Mouse (Mus musculus) naive thymus-derived CD4-positive, alpha-beta T cell, adult 2 months (primary cell): ENCODE measurements around the gene Ddx25.

Experiments
- DNase-seq: peaks from one replicate; pipeline ENCODE4 v3.0.0-alpha.2; 2011; ENCODE audit warnings: low read depth

Ddx25 gene

GRCm38 (mm10) chr9:35541488-35541887 is 16.8 kb downstream of the Ddx25 start:
- peak; percentile 86 for DNase-seq

GRCm38 (mm10) chr9:35541024-35541423 is 17.3 kb downstream of the Ddx25 start:
- DNase-seq, result no peak

- no peak for DNase-seq
These were observed 19.2 kb downstream of the Ddx25 start for GRCm38 (mm10) chr9:35539001-35539750.

- DNase-seq, result no peak
These were observed 22.5 kb downstream of the Ddx25 start for GRCm38 (mm10) chr9:35535876-35536275.

GRCm38 (mm10) chr9:35535110-35535509 is 23.2 kb downstream of the Ddx25 start:
- peak; percentile 66 for DNase-seq

GRCm38 (mm10) chr9:35533266-35533665 is 25.1 kb downstream of the Ddx25 start:
- DNase-seq, result no peak

GRCm38 (mm10) chr9:35529796-35530195 is 28.5 kb downstream of the Ddx25 start:
- no peak for DNase-seq

DNA sequence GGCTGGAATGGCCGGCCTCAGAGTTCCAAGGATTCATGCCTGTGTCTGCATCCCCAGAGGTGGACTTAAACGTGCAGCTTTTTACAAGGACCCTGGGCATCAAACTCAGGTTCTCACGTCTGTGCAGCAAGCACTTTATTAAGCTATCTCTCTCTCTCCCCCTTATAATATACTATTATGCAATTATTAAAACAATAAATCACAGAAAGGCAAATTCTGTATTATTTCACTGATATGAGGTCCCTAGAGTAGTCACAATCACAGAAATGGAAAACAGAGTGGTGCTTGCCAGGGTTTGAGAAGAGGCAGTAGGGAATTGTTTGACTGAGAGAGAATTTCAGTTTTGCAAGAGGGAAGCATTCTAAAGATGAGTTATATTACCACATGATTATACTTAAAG is 29.2 kb downstream of the Ddx25 start:
- DNase-seq, result no peak

DNA sequence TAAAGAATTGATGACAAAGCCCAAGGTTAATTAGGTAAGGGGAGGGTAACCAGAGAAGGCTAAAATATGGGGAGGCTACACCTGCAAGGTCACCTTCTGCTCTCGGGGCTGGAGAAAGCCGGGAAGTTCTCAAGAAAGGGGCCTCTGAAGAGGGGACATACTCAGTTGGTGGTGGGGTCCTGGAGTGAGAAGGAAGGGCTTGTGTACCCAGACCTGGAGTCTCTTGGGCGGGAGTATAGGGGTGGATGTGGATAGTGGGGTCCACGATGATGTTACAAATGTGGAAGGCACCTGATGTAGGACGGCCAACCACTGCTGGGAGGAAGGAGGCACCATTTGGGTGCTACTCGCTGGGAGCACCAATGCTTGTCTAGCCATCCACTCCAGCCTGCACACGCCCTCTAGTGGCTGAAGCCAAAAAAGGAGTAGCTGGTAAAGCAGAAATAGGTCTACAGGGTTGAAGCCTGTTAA is 34.4 kb downstream of the Ddx25 start:
- peak; percentile 80 for DNase-seq

GRCm38 (mm10) chr9:35523541-35523940 is 34.8 kb downstream of the Ddx25 start:
- no peak for DNase-seq

DNA sequence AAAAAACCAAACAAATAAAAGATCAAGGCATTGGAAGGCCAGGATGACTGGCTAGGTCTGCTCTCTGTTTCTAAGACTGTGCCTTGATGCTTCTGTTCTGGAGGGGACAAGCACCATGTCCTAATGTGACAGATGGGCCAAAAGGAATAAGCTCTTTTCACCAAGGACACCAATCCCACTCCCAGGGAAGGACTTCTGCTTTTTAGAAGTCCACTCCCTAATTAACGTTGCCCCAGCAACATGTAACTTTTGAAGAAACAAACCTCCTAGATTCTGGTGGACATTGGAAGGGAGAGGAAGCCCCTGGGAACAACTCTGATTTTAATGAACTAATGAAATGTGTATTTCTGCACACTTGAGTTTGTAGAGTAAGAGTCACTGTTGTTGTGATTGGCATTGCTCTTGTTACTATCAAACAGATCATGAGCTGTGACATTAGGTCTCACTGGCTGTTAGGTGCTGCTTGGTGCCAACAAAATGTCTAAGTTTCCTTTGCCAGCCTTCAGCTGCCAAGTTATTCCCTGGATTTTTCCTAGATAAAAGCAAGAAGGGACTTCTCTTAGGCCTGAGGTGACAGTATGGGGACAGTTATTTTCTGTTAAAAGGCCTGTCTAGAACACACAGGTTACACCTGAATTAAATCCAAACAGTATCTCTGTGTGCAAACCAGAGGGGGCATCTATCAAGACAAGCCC is 35.4 kb downstream of the Ddx25 start:
- no peak for DNase-seq

GRCm38 (mm10) chr9:35522241-35522640 is 36.1 kb downstream of the Ddx25 start:
- no peak for DNase-seq

DNA sequence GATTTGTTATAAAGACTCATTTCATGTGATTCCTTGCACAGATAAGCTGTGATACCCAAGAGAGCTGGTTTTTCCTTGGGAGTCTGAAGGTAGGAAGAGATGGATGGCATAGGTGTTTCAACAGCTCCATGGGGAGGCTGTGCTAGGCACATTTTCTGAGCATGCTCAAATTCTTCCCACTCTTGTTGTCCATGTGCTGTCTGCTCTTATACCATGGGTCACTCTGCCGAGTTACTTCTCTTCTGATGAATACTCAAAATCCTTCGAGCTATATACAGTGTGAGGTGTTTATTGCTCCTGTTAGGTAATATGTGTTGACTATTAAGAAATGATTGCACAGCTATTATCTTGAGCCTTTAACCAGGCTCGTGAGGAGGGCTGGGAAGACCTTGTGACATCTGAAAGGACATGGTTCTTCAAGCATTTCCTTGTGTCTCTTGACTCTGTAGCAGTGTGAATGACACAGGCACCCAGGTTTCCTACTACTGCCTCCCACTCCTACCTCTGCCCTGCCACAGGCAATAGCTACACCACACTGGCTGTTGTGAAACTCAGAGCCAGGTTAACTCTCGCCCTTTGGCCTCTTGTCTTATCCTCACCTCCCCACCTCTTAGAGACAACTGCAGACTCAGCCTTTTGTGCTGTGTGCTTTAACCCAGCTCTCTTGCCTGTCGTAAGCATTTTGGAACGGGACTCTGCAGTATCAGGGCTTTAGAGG is 37.5 kb downstream of the Ddx25 start:
- no peak for DNase-seq

GRCm38 (mm10) chr9:35518169-35518568 is 40.2 kb downstream of the Ddx25 start, which contains the start of gene Gm1113:
Gene Gm1113, minus strand, starts transcription at chr9:35518269.
- DNase-seq, result no peak

GRCm38 (mm10) chr9:35516711-35517110 is 41.6 kb downstream of the Ddx25 start:
- DNase-seq, result no peak

DNA sequence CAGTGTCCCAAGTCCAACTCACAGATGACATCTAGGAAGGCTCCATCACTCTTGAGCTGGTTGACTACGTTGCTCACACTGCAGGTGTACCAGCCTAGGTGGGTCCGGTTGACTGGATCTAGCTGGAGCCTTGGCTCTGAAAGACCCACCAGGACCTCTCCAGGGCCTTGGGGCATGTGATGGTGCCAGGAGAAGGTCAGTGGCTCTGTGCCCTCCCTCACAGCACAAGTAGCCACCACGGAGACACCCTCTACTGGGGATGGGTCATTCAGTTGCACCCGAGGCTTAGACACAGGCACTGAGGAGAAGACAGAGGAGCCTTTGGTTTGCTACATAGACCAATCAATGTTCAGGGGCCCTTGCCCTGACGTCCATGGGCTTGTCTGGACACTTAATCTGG is 42.1 kb downstream of the Ddx25 start:
- DNase-seq, result no peak

- DNase-seq, result no peak
These were observed 44.4 kb downstream of the Ddx25 start for GRCm38 (mm10) chr9:35513900-35514299.

GRCm38 (mm10) chr9:35508234-35508633 is 50.1 kb downstream of the Ddx25 start:
- DNase-seq, result no peak

DNA sequence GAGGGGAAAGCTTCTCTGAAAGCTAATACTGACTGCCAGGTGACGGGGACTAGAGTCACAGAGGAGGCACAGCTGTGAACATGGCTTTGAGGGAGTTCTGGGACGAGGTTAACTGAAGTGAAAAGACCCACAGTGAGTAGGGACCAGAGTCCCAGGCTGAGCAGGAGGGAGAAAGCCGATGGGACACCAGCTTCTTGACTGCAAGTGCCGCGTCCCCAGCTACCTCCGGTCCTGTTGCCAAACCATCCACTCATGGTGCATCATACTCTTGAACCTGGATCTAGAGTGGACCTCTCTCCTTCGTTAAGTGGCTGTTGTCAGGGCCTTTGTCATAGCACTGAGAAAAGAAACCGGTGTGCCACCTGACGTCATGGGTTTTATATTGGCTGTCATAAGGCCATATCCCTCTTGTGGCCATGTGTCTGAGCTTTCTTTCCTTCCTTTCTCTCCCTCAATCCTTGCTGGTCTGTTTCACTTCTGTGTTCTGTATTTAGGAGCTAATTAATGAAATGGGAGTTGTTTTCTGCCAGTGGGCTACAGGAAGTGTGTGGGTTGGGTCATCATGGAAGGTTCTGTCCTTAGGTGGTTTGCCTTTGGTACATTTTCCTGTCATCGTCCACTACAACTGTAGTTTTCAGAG is 55.8 kb downstream of the Ddx25 start:
- DNase-seq, result no peak

GRCm38 (mm10) chr9:35499946-35500345 is 58.4 kb downstream of the Ddx25 start:
- DNase-seq, result no peak

GRCm38 (mm10) chr9:35495471-35495870 is 62.9 kb downstream of the Ddx25 start:
- peak; percentile 57 for DNase-seq

DNA sequence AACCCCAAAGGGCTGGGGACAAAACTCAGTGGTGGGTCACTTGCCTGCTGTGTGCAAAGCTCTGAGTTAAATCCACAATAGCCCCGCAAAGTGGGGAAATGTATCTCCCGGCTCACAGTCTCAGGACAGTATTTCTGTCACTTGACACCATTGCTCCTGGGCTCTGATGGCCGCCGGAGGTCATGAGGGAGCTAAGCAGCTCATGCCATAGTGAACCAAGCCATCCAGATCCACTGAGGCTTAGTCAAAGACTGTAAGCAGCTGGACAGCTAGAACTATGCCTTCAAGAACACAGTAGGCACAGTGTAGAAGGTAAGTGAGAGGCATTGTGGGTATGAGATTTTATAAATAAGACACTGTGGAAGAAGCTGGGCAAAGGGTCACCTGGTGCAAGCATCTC is 63.4 kb downstream of the Ddx25 start:
- no peak for DNase-seq
